Mouse (Mus musculus) bone marrow, adult 2 months (tissue): ENCODE measurements around the gene Dbn1.

Experiments used
- CTCF ChIP-seq: fragments of 200-500 bp; IDR thresholded peaks from 2 replicates; pipeline ENCODE4 v1.5.1; 2011; ENCODE audit warnings: low read length, control low read depth; ENCODE audit not compliant: control insufficient read depth, insufficient read depth
- POLR2A ChIP-seq: fragments of 200-500 bp; IDR thresholded peaks from 2 replicates; pipeline ENCODE4 v1.6.1; 2011; ENCODE audit warnings: low read depth, mild to moderate bottlenecking, control low read depth, low read length, borderline replicate concordance; ENCODE audit not compliant: control insufficient read depth

DNA sequence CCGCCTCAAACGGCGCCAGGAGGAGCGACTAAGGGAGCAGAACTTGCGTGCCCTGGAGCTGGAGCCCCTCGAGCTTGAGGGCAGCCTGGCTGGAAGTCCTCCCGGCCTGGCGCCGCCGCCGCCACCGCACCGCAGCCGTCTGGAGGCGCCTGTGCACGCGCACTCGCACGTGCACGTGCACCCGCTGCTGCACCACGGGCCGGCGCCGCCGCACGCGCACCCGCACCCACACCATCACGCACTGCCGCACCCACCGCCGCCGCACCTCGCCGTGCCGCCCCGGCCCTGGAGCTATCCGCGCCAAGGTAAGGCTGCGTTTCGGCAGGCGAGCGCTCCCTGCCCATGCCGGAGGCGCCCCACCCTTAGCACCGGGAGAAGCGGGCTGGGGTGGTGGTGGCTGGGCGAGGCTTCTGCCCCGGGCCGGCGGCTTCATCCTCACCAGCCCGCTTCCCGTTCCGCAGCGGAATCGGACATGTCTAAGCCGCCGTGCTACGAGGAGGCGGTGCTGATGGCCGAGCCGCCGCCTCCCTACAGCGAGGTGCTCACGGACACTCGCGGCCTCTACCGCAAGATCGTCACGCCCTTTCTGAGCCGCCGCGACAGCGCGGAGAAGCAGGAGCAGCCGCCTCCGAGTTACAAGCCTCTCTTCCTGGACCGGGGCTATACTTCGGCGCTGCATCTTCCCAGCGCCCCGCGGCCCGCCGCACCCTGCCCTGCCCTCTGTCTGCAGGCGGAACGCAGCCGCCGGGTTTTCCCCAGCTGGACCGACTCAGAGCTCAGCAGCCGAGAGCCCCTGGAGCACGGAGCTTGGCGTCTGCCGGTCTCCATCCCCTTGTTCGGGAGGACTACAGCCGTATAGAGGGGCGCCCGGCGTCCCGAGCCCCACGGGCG lies 15.5 kb downstream of the Dbn1 start:
- no peak for TF ChIP-seq CTCF
- TF ChIP-seq POLR2A: peak; percentile 20; the same call in 1 of the 2 replicates
